Mouse (Mus musculus) MEL (cell line): Measurements from ENCODE around the gene Gm7168.

Experiments used
- CHD1 ChIP-seq: IDR thresholded peaks from 2 replicates; pipeline ENCODE4 v1.6.1; 2012; ENCODE audit warnings: low read depth, mild to moderate bottlenecking, inconsistent platforms, low read length, improper control_type of control experiment
- CTCF ChIP-seq, 3 experiments: IDR thresholded peaks in 2 of 3; conservative IDR thresholded peaks in 1 of 3; 2 replicates each; pipeline ENCODE4 v1.5.1; 2011 to 2012; ENCODE audit warnings: low read length in 3 of 3, low read depth in 2 of 3, mild to moderate bottlenecking in 2 of 3, improper control_type of control experiment in 1 of 3, inconsistent platforms in 1 of 3, mixed read lengths in 1 of 3, moderate library complexity in 1 of 3; ENCODE audit not compliant: control insufficient read depth in 1 of 3, insufficient read depth in 1 of 3, poor library complexity in 1 of 3, severe bottlenecking in 1 of 3
- ELF1 ChIP-seq: IDR thresholded peaks from 2 replicates; pipeline ENCODE4 v1.6.1; 2014; ENCODE audit warnings: low read depth, mild to moderate bottlenecking, inconsistent platforms, low read length, improper control_type of control experiment, moderate library complexity
- EP300 ChIP-seq, 2 experiments: IDR thresholded peaks; 2 replicates each; pipeline ENCODE4 v1.6.1; 2011; ENCODE audit warnings: improper control_type of control experiment in 2 of 2, low read length in 2 of 2, low read depth in 1 of 2, mild to moderate bottlenecking in 1 of 2
- ETS1 ChIP-seq: IDR thresholded peaks from 2 replicates; pipeline ENCODE4 v1.6.1; 2012; ENCODE audit warnings: low read depth, mild to moderate bottlenecking, inconsistent platforms, low read length, improper control_type of control experiment, moderate library complexity
- GABPA ChIP-seq: IDR thresholded peaks from 2 replicates; pipeline ENCODE4 v1.6.1; 2012; ENCODE audit warnings: low read depth, mild to moderate bottlenecking, inconsistent platforms, low read length, improper control_type of control experiment, moderate library complexity
- MAFK ChIP-seq: IDR thresholded peaks from 2 replicates; pipeline ENCODE4 v1.6.1; 2011; ENCODE audit warnings: low read depth, mild to moderate bottlenecking, low read length, improper control_type of control experiment, borderline replicate concordance
- POLR2A ChIP-seq, 2 experiments: IDR thresholded peaks; 2 replicates each; pipeline ENCODE4 v1.6.1; 2011 to 2012; ENCODE audit warnings: low read length in 2 of 2, mild to moderate bottlenecking in 2 of 2, control low read depth in 1 of 2, improper control_type of control experiment in 1 of 2, low read depth in 1 of 2, moderate library complexity in 1 of 2; ENCODE audit not compliant: control insufficient read depth in 1 of 2, insufficient read depth in 1 of 2, poor library complexity in 1 of 2
- POLR2AphosphoS2 ChIP-seq: IDR thresholded peaks from 2 replicates; pipeline ENCODE4 v1.6.1; 2011; ENCODE audit warnings: low read length, improper control_type of control experiment
- TCF12 ChIP-seq: IDR thresholded peaks from 2 replicates; pipeline ENCODE4 v1.6.1; 2014; ENCODE audit warnings: low read depth, mild to moderate bottlenecking, inconsistent platforms, low read length, improper control_type of control experiment, moderate library complexity
- ZMIZ1 ChIP-seq: IDR thresholded peaks from 2 replicates; pipeline ENCODE4 v1.6.1; 2012; ENCODE audit warnings: low read depth, mild to moderate bottlenecking, inconsistent platforms, low read length, improper control_type of control experiment, moderate library complexity

DNA sequence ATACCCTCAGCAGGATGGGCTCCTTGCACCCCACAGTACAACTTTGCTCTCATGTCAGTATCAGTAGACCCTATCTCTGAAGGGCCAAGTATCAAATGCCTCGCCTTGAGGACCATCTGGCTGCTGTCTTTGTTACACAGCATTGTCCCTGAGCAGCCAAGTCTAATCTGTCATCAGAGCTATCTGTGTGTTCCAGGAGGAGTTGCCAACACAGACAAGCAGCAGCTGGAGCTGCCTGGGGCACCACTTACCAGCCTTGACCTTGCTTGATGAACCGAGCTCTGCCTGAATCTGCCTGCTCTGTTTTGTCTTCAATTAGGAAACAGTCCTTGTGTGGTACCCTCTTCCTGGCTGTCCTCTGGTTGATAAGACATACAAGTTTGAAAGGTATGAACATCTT lies 24.8 kb upstream of the Gm7168 start:
- TF ChIP-seq TCF12, result no peak
- TF ChIP-seq ETS1, result no peak
- no peak for TF ChIP-seq MAFK
- no peak for TF ChIP-seq CTCF (IDR thresholded peaks at IDR 0.05 in 2 of 3, conservative IDR thresholded peaks at IDR 0.05 in 1 of 3; ENCODE audit: control insufficient read depth in 1 of 3, insufficient read depth in 1 of 3, low read depth in 2 of 3, low read length in 3 of 3, poor library complexity in 1 of 3, severe bottlenecking in 1 of 3)
- no peak for TF ChIP-seq POLR2A (IDR thresholded peaks at IDR 0.05; ENCODE audit: control insufficient read depth in 1 of 2, insufficient read depth in 1 of 2, low read depth in 1 of 2, low read length in 2 of 2, poor library complexity in 1 of 2)
- TF ChIP-seq CHD1, result no peak
- TF ChIP-seq EP300 (IDR thresholded peaks at IDR 0.05; ENCODE audit: low read depth in 1 of 2, low read length in 2 of 2), result no peak
- TF ChIP-seq ELF1, result no peak
- TF ChIP-seq GABPA, result no peak
- no peak for TF ChIP-seq ZMIZ1
- TF ChIP-seq POLR2AphosphoS2, result no peak
